Mouse (Mus musculus) heart, embryonic 16.5 days (tissue): ENCODE data around the gene Tmem92. TPM values are rescaled to one million over a fixed set of nuclear protein-coding genes. Genes with fewer than 3 reads are reported as not detected.

ENCODE experiments used
- ATAC-seq: fragments of 200-750 bp; cut with Nextera tagmentation; replicated peaks from 2 replicates; pipeline ENCODE4 v1.8.0; 2017; ENCODE audit warnings: moderate number of reproducible peaks; ENCODE audit not compliant: insufficient read depth, low FRiP score; ENCODE audit errors: extremely low read depth
- H3K27ac ChIP-seq: fragments of 300-500 bp; sonication (generic); 2 replicates; pipeline ENCODE4 v1.5.1; 2014; ENCODE audit warnings: mild to moderate bottlenecking, low read length, control low read depth, moderate library complexity
- H3K27me3 ChIP-seq: fragments of 300-500 bp; sonication (generic); 2 replicates; pipeline ENCODE4 v1.6.1; 2014; ENCODE audit warnings: low read length, mixed read lengths; ENCODE audit not compliant: control insufficient read depth, insufficient read depth
- H3K36me3 ChIP-seq: fragments of 300-500 bp; sonication (generic); 2 replicates; pipeline ENCODE4 v1.6.1; 2014; ENCODE audit not compliant: control insufficient read depth, insufficient read depth
- H3K4me1 ChIP-seq: fragments of 300-500 bp; sonication (generic); 2 replicates; pipeline ENCODE4 v1.6.1; 2014; ENCODE audit warnings: low read length, mixed read lengths; ENCODE audit not compliant: control insufficient read depth, insufficient read depth
- H3K4me2 ChIP-seq: fragments of 300-500 bp; sonication (generic); 2 replicates; pipeline ENCODE4 v1.6.1; 2014; ENCODE audit warnings: low read depth, mild to moderate bottlenecking, control low read depth, low read length
- H3K4me3 ChIP-seq: fragments of 300-500 bp; sonication (generic); 2 replicates; pipeline ENCODE4 v1.5.1; 2014; ENCODE audit warnings: mild to moderate bottlenecking, control low read depth, low read length
- H3K9ac ChIP-seq: fragments of 300-500 bp; sonication (generic); 2 replicates; pipeline ENCODE4 v1.6.1; 2014; ENCODE audit warnings: low read length, control low read depth
- H3K9me3 ChIP-seq: fragments of 300-500 bp; sonication (generic); replicated peaks from 2 replicates; pipeline ENCODE4 v1.6.1; 2016; ENCODE audit warnings: low read length; ENCODE audit not compliant: control insufficient read depth
- WGBS: fragments of 180-500 bp; shearing (Covaris S2); extraction: QIAGEN DNeasy Blood & Tissue Kit; methylation state at CpG from one replicate; pipeline ENCODE4 v1.1.7; 2014; 5-methylcytosine and 5-hydroxymethylcytosine counted together
- polyA plus RNA-seq: library from polyadenylated mRNA; unstranded; fragments of >200 nt; fragmentation: Nextera tagmentation; extraction: Ambion mirVana; gene quantifications from 2 replicates; pipeline ENCODE4 v1.2.1, GENCODE M21; 2015

The Tmem92 gene
- polyA plus RNA-seq, 1 experiment from 2014 or later: 0.07 TPM

DNA sequence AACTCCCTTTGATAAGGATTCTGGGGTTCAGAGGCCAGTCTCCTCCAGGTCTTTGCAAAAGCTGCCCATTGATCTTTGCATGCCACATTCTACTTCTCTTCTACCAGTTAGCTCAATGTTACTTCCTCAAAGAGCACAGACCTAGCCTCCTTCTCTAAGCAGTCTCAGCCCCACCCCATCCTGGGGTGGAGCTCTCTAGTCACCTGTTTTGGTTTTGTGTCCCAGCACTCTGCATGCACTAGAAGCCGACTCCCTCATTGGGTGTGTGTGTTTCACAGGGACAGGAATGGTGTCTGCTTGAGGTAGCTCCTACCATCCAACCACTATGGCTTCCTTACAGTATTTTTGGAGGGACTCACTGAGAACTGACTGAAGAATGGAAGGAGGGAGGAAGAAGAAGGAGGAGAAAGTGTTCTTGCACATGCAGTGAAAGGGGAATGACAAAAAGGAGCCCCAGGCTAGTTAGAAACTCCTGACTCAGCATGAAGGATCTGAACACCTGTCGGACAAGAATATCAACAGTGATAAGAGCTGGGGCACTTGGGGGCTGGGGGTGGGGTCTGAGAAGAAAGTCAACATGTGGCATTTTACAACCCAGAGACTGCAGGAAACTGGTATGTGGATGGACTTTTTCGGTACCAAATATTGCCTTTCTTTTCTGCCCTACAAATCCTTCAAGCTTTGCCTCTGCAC, 10.0 kb downstream of the Tmem92 start:
- H3K27me3 ChIP-seq: no peaks in the 10 kb centered on the region

DNA sequence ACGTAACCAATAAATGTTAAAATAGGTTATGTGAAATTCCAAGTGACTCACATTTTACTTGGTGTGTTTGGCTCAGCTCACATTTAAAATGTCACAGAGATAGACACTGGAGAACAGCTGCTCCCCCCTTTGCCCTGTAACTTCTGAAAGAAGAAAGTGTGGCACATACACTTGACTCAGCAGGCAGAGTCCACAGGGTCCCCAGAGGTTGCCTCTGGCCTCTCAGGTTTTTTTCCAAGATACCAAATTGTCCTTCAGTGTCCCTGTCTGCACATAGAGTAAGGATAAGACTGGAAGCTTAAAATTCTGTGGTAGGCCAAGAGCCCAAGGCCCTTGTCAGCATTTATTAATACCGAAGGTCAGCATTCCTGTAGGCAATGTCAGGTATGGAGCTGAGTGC, 15.3 kb downstream of the Tmem92 start:
- Histone ChIP-seq H3K4me3 (no peak overlapping the region), H3K27ac (no peak overlapping the region), H3K9ac (no peak overlapping the region), H3K9me3 (no peaks in the 10 kb centered on the region), H3K4me1 (no peaks in the 10 kb centered on the region), H3K4me2 (no peak overlapping the region), H3K27me3 (no peaks in the 10 kb centered on the region), H3K36me3 (no peaks in the 10 kb centered on the region)
- no peak for ATAC-seq
- 91% methylated on average over 2 of the region's 2 CpGs for WGBS

More for the DNA sequence above, 10.0 kb downstream of the Tmem92 start:
- Histone ChIP-seq H3K9ac (no peak overlapping the region), H3K27ac (no peak overlapping the region), H3K9me3 (no peaks in the 10 kb centered on the region), H3K36me3 (no peaks in the 10 kb centered on the region), H3K4me1 (no peaks in the 10 kb centered on the region), H3K4me2 (no peak overlapping the region), H3K4me3 (no peak overlapping the region)
- ATAC-seq: no peak
- 62% methylated on average over 3 of the region's 3 CpGs for whole genome bisulfite sequencing

- Histone ChIP-seq H3K4me2 (no peak overlapping the region), H3K4me3 (no peak overlapping the region), H3K36me3 (no peaks in the 10 kb centered on the region), H3K27ac (no peak overlapping the region), H3K27me3 (no peaks in the 10 kb centered on the region), H3K9ac (no peak overlapping the region), H3K9me3 (no peaks in the 10 kb centered on the region), H3K4me1 (no peaks in the 10 kb centered on the region)
- 27% methylated on average over 6 of the region's 6 CpGs for WGBS
- ATAC-seq: no peak
Observed at GRCm38 (mm10) chr11:94762775-94763174, 19.7 kb downstream of the Tmem92 start.

- Histone ChIP-seq H3K9me3 (no peaks in the 10 kb centered on the region), H3K4me3 (no peak overlapping the region), H3K27ac (no peak overlapping the region), H3K4me1 (no peaks in the 10 kb centered on the region), H3K36me3 (no peaks in the 10 kb centered on the region), H3K9ac (no peak overlapping the region), H3K27me3 (no peaks in the 10 kb centered on the region), H3K4me2 (no peak overlapping the region)
- 74% methylated on average over 1 of the region's 1 CpGs for WGBS
- ATAC-seq: no peak
Observed at GRCm38 (mm10) chr11:94762281-94762680, 20.2 kb downstream of the Tmem92 start.

DNA sequence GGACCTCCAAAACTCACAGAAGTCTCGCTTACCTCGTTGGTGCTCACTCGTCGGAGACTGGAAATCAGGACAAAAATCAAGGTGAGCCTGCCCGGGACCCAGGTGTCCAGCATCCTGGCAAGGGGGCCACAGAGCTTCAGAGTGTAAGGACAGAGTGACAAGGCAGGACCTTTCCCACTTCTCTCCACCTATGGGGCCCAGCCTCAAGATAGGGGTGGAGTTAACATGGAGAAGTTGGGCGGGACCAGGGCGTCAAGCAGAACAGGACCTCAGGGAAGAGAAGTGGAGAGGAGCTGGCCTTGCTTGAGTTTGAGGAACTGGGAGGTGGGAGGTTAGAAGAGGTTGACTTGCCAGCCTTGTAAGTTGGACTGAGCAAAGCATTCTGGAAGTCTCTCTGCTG, 21.7 kb downstream of the Tmem92 start:
- H3K4me2 ChIP-seq: no peak overlapping the region
- H3K9ac ChIP-seq: no peak overlapping the region
- ATAC-seq: no peak
- H3K9me3 ChIP-seq: no peaks in the 10 kb centered on the region
- H3K27ac ChIP-seq: no peak overlapping the region
- H3K4me3 ChIP-seq: no peak overlapping the region
- no peaks in the 10 kb centered on the region for H3K36me3 ChIP-seq
- H3K4me1 ChIP-seq: no peaks in the 10 kb centered on the region
- no peaks in the 10 kb centered on the region for H3K27me3 ChIP-seq
- 66% methylated on average over 7 of the region's 7 CpGs for WGBS

DNA sequence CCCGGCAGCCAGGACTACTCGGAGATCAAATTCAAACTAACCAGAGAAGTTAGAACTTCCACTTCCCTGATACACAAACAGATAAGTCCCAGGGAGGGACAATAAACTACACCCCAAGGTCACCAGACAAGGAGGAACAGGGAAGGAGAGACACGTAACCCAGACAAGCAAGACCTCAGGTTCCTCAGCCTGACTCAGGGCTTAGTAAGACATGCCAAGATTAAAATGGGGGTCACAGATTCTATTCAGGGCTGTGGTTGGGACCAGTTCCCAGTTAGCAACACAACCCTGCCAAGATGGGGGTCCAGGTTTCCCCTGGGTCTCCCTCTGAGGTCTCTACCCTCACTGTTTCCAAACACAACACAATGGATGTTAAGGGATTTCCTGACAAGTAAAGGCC, 22.1 kb downstream of the Tmem92 start:
- Histone ChIP-seq H3K4me2 (no peak overlapping the region), H3K9ac (no peak overlapping the region)
- 65% methylated on average over 3 of the region's 3 CpGs for WGBS

GRCm38 (mm10) chr11:94759916-94760315, 22.6 kb downstream of the Tmem92 start:
- ATAC-seq: no peak
- H3K4me3 ChIP-seq: no peak overlapping the region
- WGBS: 75% methylated on average over 6 of the region's 6 CpGs
- no peaks in the 10 kb centered on the region for H3K9me3 ChIP-seq
- H3K27me3 ChIP-seq: no peaks in the 10 kb centered on the region
- no peaks in the 10 kb centered on the region for H3K36me3 ChIP-seq
- H3K4me1 ChIP-seq: no peaks in the 10 kb centered on the region
- no peak overlapping the region for H3K4me2 ChIP-seq
- no peak overlapping the region for H3K27ac ChIP-seq
- H3K9ac ChIP-seq: no peak overlapping the region

More for the DNA sequence above, 22.1 kb downstream of the Tmem92 start:
- H3K4me3 ChIP-seq: no peak overlapping the region
- H3K27me3 ChIP-seq: no peaks in the 10 kb centered on the region
- H3K4me1 ChIP-seq: no peaks in the 10 kb centered on the region
- H3K27ac ChIP-seq: no peak overlapping the region
- ATAC-seq: no peak
- H3K9me3 ChIP-seq: no peaks in the 10 kb centered on the region
- no peaks in the 10 kb centered on the region for H3K36me3 ChIP-seq

- Histone ChIP-seq H3K27ac (no peak overlapping the region), H3K4me1 (peaks cover 4% of the 10 kb centered on the region; the same call in 1 of the 2 replicates), H3K27me3 (no peaks in the 10 kb centered on the region), H3K36me3 (no peaks in the 10 kb centered on the region), H3K4me3 (no peak overlapping the region), H3K4me2 (no peak overlapping the region), H3K9ac (no peak overlapping the region), H3K9me3 (no peaks in the 10 kb centered on the region)
- WGBS: 33% methylated on average over 2 of the region's 2 CpGs
- no peak for ATAC-seq
Observed at GRCm38 (mm10) chr11:94752946-94753713, 29.4 kb downstream of the Tmem92 start.

- 73% methylated on average over 24 of the region's 29 CpGs for WGBS
- Histone ChIP-seq H3K4me1 (no peaks in the 10 kb centered on the region), H3K36me3 (no peaks in the 10 kb centered on the region), H3K4me2 (no peak within 1 kb of the TSS), H3K27me3 (peaks cover 3% of the 10 kb centered on the region; the same call in 1 of the 2 replicates), H3K9me3 (peaks cover 3% of the 10 kb centered on the region), H3K27ac (no peak within 1 kb of the TSS), H3K9ac (no peak within 1 kb of the TSS), H3K4me3 (no peak within 1 kb of the TSS)
- no peak for ATAC-seq
Observed at GRCm38 (mm10) chr11:94741732-94742272, 40.7 kb downstream of the Tmem92 start, which contains the start of gene Cdc34b. TSS of gene Cdc34b (plus strand) at chr11:94741782.
